Mouse (Mus musculus): ENCODE measurements at regions not wholly inside any gene's neighbourhood (a gene's known extent, or its start where the extent isn't known, plus 50 kb on each side); places are given as distances from the start of the nearest gene placed in this dataset.

DNA sequence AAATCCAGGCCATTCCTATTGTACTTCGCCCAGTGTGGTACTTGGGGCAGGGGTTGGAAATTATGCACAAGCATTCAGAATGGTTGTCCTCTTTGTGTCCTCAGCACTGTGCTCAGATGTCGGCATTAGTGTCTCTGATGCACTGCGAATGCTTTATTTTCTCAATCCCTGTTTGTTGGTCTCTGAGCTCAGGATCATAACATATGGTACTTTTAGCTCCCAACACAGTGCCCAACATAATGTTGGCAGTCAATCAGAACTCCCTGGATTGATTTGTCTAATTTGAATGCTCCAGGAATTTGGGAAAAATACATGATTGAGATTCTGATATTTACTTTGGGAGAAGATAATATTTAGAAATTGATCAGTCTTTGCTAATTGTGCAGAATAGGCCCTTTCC, 434.7 kb downstream of the Nbas start:
- intact Hi-C loops (cut with DNase I), result no loop called here
- no peak for DNase-seq (ENCODE audit: low spot score in 2 of 2)

DNA sequence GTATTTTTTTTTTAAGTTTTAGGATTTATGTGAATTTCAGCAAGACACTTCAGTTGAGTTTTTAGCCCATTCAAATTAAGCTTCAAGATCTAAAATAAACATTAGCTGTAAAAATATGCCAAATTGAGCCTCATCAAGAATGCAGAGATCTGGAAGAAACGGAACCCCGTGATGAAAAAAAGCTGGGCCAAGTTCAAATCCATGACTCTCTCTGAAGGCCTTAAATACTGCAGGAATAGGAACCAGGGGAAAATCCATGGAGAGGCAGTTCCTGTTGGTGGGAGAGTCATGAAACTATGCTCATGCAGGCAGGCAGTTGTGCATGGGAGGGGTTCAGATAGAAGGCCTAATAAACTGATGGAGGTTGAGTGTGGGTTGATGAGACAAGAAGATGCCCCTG, 430.9 kb downstream of the Nbas start:
- intact Hi-C loops (cut with DNase I), result no loop called here
- DNase-seq (ENCODE audit: low spot score in 2 of 2), result peak in 1 of 2 experiments; percentile 15

DNA sequence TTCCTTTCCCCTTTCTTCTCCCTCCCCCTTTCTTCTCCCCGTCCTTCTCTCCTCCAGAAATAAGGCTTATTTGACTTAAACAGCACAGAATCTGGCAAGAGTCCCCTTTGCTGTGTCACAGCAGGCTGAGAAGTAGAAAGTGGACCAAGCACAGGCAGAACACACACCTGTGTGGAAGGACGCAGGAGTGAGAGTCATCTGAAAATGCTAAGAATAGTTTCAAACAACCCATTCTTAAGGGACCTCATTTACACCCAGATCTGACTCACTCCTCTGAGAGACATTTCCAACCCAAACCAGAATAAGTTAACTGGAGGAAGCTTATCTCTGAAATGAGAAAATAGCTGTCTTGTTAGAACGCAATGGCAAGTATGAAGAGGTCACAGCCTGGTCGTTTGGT, 429.9 kb downstream of the Nbas start:
- DNase-seq (ENCODE audit: low spot score in 2 of 2), result no peak
- intact Hi-C loops (cut with DNase I), result no loop called here

DNA sequence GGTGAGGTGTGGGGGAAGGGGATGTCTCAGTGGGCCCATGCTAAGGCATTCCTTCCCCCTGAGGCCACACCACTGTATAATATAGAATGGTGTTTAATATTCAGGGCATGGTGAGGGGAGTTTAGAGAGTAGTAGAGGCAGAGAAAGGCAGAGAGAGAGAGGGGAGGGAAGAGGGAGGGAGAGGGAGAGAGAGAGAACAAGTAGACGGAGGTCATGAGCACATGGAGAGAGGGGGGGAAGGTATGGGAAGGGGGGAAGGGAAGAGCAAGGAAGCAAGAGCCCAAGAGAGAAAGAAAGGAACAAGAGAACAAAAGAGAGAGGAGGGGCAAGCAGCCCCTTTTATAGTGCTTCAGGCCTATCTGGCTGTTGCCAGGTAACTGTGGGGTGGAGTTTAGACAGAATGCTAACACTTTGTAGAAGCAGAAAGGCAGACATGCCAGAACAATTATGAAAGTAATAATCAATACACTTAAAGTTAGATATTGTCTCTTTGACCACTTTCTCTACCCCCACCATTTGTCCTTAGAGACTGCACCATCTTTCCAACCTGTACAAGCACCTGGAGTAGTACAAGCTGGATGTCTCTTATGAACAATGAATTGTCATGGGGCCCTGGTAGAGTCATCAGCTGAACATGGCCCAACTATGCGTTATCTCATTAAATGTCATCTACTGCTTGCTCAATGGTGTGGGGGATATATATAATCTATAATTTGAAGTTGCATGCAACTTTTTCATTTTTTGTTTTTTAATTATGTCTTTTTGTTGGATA, 422.6 kb downstream of the Nbas start:
- intact Hi-C loops (cut with DNase I), result no loop called here
- no peak for DNase-seq (ENCODE audit: low spot score in 2 of 2)

DNA sequence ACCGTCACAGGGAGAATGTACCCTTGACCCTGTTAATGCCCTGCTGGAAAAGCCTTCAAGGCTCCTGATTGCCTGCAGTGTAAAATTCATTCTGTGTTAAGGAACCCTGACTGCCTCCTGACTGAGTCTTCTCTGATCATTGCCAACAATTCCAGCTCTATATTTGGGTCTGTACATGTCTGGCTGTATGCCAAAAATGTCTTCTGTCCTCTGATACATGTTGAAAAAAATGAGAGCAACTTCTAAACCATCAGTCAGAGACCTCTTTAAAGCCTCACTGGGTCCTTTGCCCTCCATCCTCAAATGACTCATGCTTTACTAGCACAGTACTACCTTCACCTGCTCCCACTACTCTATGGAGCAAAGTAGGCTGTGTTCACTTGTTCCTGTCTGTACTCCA, 408.3 kb downstream of the Nbas start:
- intact Hi-C loops (cut with DNase I), result no loop called here
- no peak for DNase-seq (ENCODE audit: low spot score in 2 of 2)

DNA sequence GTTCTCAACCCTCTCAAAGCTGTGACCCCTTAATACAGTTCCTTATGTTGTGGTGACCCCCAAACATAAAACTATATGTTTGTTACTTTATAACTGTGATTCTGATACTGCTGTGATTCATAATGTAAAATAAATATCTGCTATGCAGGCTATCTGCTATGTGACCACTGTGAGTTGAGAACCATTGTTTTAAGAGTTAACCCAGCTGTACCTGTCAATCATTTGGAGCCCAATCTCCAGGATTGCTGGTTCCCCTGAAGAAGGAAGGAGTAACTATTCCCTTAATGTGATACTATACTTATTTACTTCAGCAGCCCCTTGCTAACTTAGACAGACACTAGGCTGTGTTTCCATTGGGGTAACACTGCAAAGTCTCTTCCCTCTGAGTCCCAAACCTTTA, 400.5 kb downstream of the Nbas start:
- intact Hi-C loops (cut with DNase I), result no loop called here

DNA sequence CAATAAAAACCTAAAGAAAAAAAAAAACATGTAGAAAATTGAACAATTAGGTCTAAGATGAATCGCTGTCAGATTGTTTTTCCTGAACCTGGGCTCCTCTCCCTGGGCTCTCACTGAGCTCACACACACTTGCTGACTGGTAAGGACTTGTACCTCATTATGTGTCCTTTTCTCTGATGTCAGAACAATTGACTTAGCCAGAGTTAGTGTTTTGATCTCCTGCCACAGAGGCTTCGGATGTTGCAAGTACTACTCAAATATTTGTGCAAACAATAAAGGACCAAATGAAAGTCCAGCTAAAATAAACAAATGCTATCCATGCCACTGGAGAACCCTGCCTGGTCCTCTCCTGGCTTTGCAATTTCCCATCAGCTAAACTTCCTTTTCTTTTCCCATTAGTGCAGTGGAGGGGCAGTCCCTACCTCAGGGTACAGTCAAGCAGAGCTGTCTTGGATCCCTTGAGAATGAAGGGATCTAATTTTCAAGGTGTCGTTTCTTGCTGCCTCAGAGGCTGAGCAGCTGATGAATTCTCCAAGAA, 399.6 kb downstream of the Nbas start:
- no peak for DNase-seq (ENCODE audit: low spot score in 2 of 2)
- intact Hi-C loops (cut with DNase I), result no loop called here

More for the DNA sequence above, 400.5 kb downstream of the Nbas start:
- no peak for DNase-seq (ENCODE audit: low spot score in 2 of 2)

DNA sequence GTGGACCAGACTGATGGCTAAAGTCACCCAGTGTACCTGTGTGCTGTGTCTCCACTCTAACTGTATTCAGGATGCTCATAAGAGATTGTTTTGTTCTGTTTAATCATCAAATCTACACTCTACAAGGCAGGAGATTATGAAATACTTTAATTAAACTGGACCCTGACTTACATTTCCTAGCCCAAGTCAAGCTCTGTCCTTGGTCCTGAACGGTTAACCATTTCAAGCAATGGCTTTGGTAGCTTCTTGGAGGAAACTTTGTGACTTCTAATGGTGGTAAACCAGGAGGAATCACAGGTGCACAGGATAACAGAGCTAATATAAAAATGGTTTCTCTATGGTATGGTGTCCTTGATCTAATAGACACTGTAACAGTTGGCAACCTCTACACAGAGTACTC, 370.4 kb downstream of the Nbas start:
- no peak for DNase-seq (ENCODE audit: low spot score in 2 of 2)
- intact Hi-C loops (cut with DNase I), result no loop called here
